In genomic region chr6:72221271-72221670, GRCm38 (mm10) we compare ENCODE assay signal across 17 mouse cellular contexts. TPM values are rescaled to one million over a fixed set of nuclear protein-coding genes. Genes with fewer than 3 reads are reported as not detected.
DNase-seq lines count a peak whose midpoint lies in the region; ATAC-seq and TF ChIP-seq lines count a peak whose summit lies in the region.
"Had no signal": no experiment of that assay in that cellular context is flagged by ENCODE, and none has a peak within 500 bp of the region (broad histone marks: within the 10 kb centered on the region; RNA-seq: fewer than 3 reads in every experiment).

No protein-coding gene starts in this region.

- WGBS in hindbrain, embryonic 10.5 days, result 51% methylated on average over 6 of the region's 6 CpGs
- WGBS in hindbrain, embryonic 11.5 days, result 54% methylated on average over 6 of the region's 6 CpGs
- WGBS in lung, embryonic 14.5 days, result 63% methylated on average over 6 of the region's 6 CpGs

- no peaks in the 10 kb centered on the region for H3K36me3 ChIP-seq in hindbrain, embryonic 10.5 days
- no peaks in the 10 kb centered on the region for H3K36me3 ChIP-seq in hindbrain, embryonic 11.5 days (ENCODE audit: control insufficient read depth, insufficient read depth, low read length)
- H3K36me3 ChIP-seq in lung, embryonic 14.5 days (ENCODE audit: insufficient read depth), result peaks cover 5% of the 10 kb centered on the region; the same call in 1 of the 2 replicates
- H3K36me3 ChIP-seq: G1E; intestine, embryonic 15.5 days; limb, embryonic 15.5 days; midbrain, embryonic 10.5 days had no signal

- intact Hi-C loops in gastrocnemius, adult 2 months (cut with DNase I), result no loop called here

- peaks cover 78% of the 10 kb centered on the region for H3K4me1 ChIP-seq in hindbrain, embryonic 10.5 days (replicated peaks)
- peaks cover 25% of the 10 kb centered on the region for H3K4me1 ChIP-seq in hindbrain, embryonic 11.5 days (replicated peaks; ENCODE audit: control insufficient read depth, insufficient read depth, low read length)
- H3K4me1 ChIP-seq in lung, embryonic 14.5 days (ENCODE audit: insufficient read depth), result peaks cover 52% of the 10 kb centered on the region

- no peak for ATAC-seq in hindbrain, embryonic 11.5 days (ENCODE audit: low FRiP score)
- ATAC-seq in lung, embryonic 14.5 days (ENCODE audit: insufficient read depth), result no peak
- ATAC-seq: intestine, embryonic 15.5 days had no signal

- no peak overlapping the region for H3K4me2 ChIP-seq in hindbrain, embryonic 11.5 days (replicated peaks; ENCODE audit: low read depth, low read length)
- H3K4me2 ChIP-seq in lung, embryonic 14.5 days, result no peak overlapping the region
- H3K4me2 ChIP-seq: limb, embryonic 15.5 days had no signal

- no peak for DNase-seq in gastrocnemius, adult 2 months
- DNase-seq in gastrocnemius, postnatal 4 days (ENCODE audit: low spot score in 2 of 2), result no peak
- DNase-seq in hindbrain, embryonic 10.5 days (ENCODE audit: low spot score), result no peak
- DNase-seq in hindbrain, embryonic 11.5 days (ENCODE audit: low spot score), result no peak
- DNase-seq in lung, embryonic 14.5 days, result no peak
- DNase-seq in lung, postnatal 10 days, result no peak
- peak; percentile 42 for DNase-seq in retina, embryonic 14.5 days (ENCODE audit: low spot score)
- no peak for DNase-seq in spleen, postnatal 10 days (ENCODE audit: low spot score in 2 of 2)
- DNase-seq: adrenal gland, postnatal 25 days; lung, postnatal 14 days; right cerebral cortex, postnatal 14 days had no signal

- H3K4me3 ChIP-seq in gastrocnemius, adult 2 months, result no peak overlapping the region
- no peak overlapping the region for H3K4me3 ChIP-seq in hindbrain, embryonic 10.5 days
- H3K4me3 ChIP-seq in hindbrain, embryonic 11.5 days (ENCODE audit: low read depth, low read length), result no peak overlapping the region
- H3K4me3 ChIP-seq in lung, embryonic 14.5 days (ENCODE audit: low read depth, low read length), result no peak overlapping the region
- H3K4me3 ChIP-seq: intestine, embryonic 15.5 days; limb, embryonic 15.5 days; myocyte had no signal

- no peak overlapping the region for H3K9ac ChIP-seq in hindbrain, embryonic 11.5 days (ENCODE audit: low read depth, low read length)
- no peak overlapping the region for H3K9ac ChIP-seq in lung, embryonic 14.5 days
- H3K9ac ChIP-seq: limb, embryonic 15.5 days had no signal

- no peaks in the 10 kb centered on the region for H3K9me3 ChIP-seq in hindbrain, embryonic 10.5 days
- no peaks in the 10 kb centered on the region for H3K9me3 ChIP-seq in hindbrain, embryonic 11.5 days (ENCODE audit: control insufficient read depth, low read length)
- H3K9me3 ChIP-seq in lung, embryonic 14.5 days (ENCODE audit: low read depth, low read length), result no peaks in the 10 kb centered on the region
- H3K9me3 ChIP-seq: G1E; intestine, embryonic 15.5 days; limb, embryonic 15.5 days; midbrain, embryonic 10.5 days had no signal

- TF ChIP-seq CTCF in gastrocnemius, adult 2 months (IDR thresholded peaks at IDR 0.05), result peak; percentile 17; the same call in 1 of the 2 replicates
- peak; percentile 55 for TF ChIP-seq CTCF in lung, embryonic 14.5 days (IDR thresholded peaks at IDR 0.05; ENCODE audit: low read depth)

- no peak overlapping the region for H3K27ac ChIP-seq in gastrocnemius, adult 2 months
- peak overlapping the region; percentile 65; the same call in 1 of the 2 replicates for H3K27ac ChIP-seq in hindbrain, embryonic 10.5 days
- no peak overlapping the region for H3K27ac ChIP-seq in hindbrain, embryonic 11.5 days (ENCODE audit: low read depth, low read length)
- no peak overlapping the region for H3K27ac ChIP-seq in lung, embryonic 14.5 days (ENCODE audit: low read depth)
- H3K27ac ChIP-seq: intestine, embryonic 15.5 days; limb, embryonic 15.5 days had no signal

- H3K27me3 ChIP-seq in hindbrain, embryonic 10.5 days (ENCODE audit: insufficient read depth, poor library complexity, severe bottlenecking), result peaks cover 62% of the 10 kb centered on the region
- H3K27me3 ChIP-seq in hindbrain, embryonic 11.5 days (ENCODE audit: control insufficient read depth, insufficient read depth, low read length), result peaks cover 9% of the 10 kb centered on the region
- no peaks in the 10 kb centered on the region for H3K27me3 ChIP-seq in lung, embryonic 14.5 days (ENCODE audit: insufficient read depth, low read length)

RNA-seq across cellular contexts. Expression of gene Atoh8, which starts 14.1 kb away (rescaled TPM):
- total RNA-seq in gastrocnemius, adult 2 months (2021), result 1 to 10 TPM; 3.3 to 9.2 TPM
- 10 to 100 TPM in 1 of 2 experiments, 1 to 10 TPM in 1; 8.8 to 10.7 TPM for total RNA-seq in gastrocnemius, postnatal 4 days (2021)
- 15.9 and 16.6 TPM in 2 replicates for polyA plus RNA-seq in hindbrain, embryonic 10.5 days (2016; fragmentation: Nextera tagmentation; extraction: Ambion mirVana)
- 9.2 and 9.6 TPM in 2 replicates for polyA plus RNA-seq in hindbrain, embryonic 11.5 days (2014; fragmentation: Nextera tagmentation; extraction: Ambion mirVana)
- polyA plus RNA-seq in lung, embryonic 14.5 days (2014; fragmentation: Nextera tagmentation; extraction: Ambion mirVana), result 18.7 and 19.3 TPM in 2 replicates
- total RNA-seq: G1E; granulocyte monocyte progenitor cell, adult 5-6 weeks had no signal
